Mouse (Mus musculus) heart, embryonic 12.5 days (tissue): Measurements from ENCODE around the gene Spaar. TPM values are rescaled to one million over a fixed set of nuclear protein-coding genes. Genes with fewer than 3 reads are reported as not detected.
A peak's percentile ranks its signal among the peaks of the same experiment; 100 is the strongest.

Experiments
- ATAC-seq: fragments of 200-750 bp; cut with Nextera tagmentation; 2 replicates; pipeline ENCODE4 v1.8.0; 2017; ENCODE audit warnings: moderate TSS enrichment, moderate library complexity; ENCODE audit not compliant: insufficient number of reproducible peaks, low FRiP score
- H3K27ac ChIP-seq: fragments of 300-500 bp; sonication (generic); 2 replicates; pipeline ENCODE4 v1.5.1; 2016; ENCODE audit warnings: mild to moderate bottlenecking, moderate library complexity; ENCODE audit not compliant: poor library complexity, severe bottlenecking
- H3K27me3 ChIP-seq: fragments of 300-500 bp; sonication (generic); replicated peaks from 2 replicates; pipeline ENCODE4 v1.6.1; 2016; ENCODE audit warnings: mild to moderate bottlenecking, moderate library complexity
- H3K36me3 ChIP-seq: fragments of 300-500 bp; sonication (generic); 2 replicates; pipeline ENCODE4 v1.6.1; 2016; ENCODE audit warnings: mild to moderate bottlenecking, moderate library complexity
- H3K4me1 ChIP-seq: fragments of 300-500 bp; sonication (generic); replicated peaks from 2 replicates; pipeline ENCODE4 v1.6.1; 2016; ENCODE audit warnings: mild to moderate bottlenecking
- H3K4me2 ChIP-seq: fragments of 300-500 bp; sonication (generic); 2 replicates; pipeline ENCODE4 v1.6.1; 2016; ENCODE audit warnings: mild to moderate bottlenecking, moderate library complexity
- H3K4me3 ChIP-seq: fragments of 300-500 bp; sonication (generic); 2 replicates; pipeline ENCODE4 v1.5.1; 2016; ENCODE audit warnings: mild to moderate bottlenecking
- H3K9ac ChIP-seq: fragments of 300-500 bp; sonication (generic); 2 replicates; pipeline ENCODE4 v1.6.1; 2016; ENCODE audit warnings: mild to moderate bottlenecking, moderate library complexity
- H3K9me3 ChIP-seq: fragments of 300-500 bp; sonication (generic); replicated peaks from 2 replicates; pipeline ENCODE4 v1.6.1; 2016; ENCODE audit warnings: mild to moderate bottlenecking, moderate library complexity
- WGBS: fragments of 180-500 bp; shearing (Covaris S2); methylation state at CpG from one replicate; pipeline ENCODE4 v1.1.7; 2016; 5-methylcytosine and 5-hydroxymethylcytosine counted together
- polyA plus RNA-seq: library from polyadenylated mRNA; unstranded; fragments of >200 nt; fragmentation: Nextera tagmentation; extraction: Ambion mirVana; gene quantifications from 2 replicates; pipeline ENCODE4 v1.2.1, GENCODE M21; 2016

The Spaar gene
- 0.15 and 0.35 TPM in 2 replicates for polyA plus RNA-seq

DNA sequence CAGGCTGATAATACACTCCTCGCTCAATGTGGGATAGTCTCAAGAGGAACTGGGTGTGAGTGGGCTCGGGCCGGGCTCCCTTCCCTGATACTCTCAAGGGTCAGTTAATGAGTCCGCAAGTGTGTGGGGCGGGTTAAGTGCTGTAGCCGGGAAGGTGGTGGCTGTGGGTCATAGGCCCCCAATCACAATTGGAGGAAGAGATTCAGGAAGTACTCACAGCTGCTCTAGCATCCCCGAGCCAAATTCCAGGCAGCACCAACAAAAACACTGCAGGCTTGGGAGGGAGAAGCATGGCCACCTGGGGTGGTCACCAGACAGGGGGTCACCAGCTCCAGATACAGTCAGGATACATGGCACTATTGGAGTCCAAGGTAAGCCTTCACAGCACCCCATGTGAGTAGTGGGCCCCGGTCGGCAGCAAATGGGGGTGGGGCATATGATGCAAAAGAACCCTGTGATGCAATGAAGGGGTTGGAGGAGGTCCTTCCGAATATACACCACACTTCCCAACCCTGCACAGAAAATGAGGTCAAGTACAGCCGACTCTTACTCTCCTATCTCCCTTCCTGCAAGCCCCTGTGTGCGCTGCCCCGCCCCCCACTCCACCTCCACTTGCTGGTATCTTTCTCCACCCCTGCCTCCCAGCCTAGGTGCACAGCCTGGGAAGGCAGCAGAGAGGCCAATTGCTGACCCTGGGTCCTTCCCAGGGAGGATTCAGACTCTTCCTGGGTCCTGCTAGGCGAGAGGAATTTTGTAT lies at the start of gene Spaar:
Gene Spaar (plus strand): TSS at position 241 of the 757 bp plus-strand sequence.
- Histone ChIP-seq H3K4me3 (no peak within 1 kb of the TSS), H3K27me3 (no peaks in the 10 kb centered on the region), H3K4me1 (peaks cover 76% of the 10 kb centered on the region), H3K27ac (peak within 1 kb of the TSS; percentile 90), H3K4me2 (peak within 1 kb of the TSS; percentile 30), H3K36me3 (no peaks in the 10 kb centered on the region), H3K9ac (0 out of 2 replicates have a peak within 1 kb of the TSS, but pooled peaks have one; percentile 25), H3K9me3 (no peaks in the 10 kb centered on the region)
- WGBS: 30% methylated on average over 14 of the region's 14 CpGs
- 0 out of 2 replicates have a peak, but pooled peaks have one; percentile 20 for ATAC-seq

DNA sequence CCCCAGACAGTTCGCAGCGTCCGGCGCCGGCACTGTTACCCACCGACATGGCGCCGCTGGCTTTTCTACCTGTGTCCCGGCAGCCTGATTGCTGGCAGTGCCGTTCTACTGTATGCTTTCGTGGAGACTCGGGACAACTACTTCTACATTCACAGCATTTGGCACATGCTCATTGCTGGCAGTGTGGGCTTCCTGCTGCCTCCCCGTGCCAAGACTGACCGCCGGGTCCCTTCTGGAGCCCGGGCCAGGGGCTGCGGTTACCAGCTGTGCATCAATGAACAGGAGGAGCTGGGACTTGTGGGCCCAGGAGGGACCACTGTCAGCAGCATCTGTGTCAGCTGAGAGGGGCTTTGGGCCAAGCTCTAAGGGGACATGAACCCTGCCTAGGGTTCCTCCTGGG lies 39.8 kb upstream of the Spaar start:
- H3K4me3 ChIP-seq: no peak overlapping the region
- H3K9ac ChIP-seq: no peak overlapping the region
- H3K27ac ChIP-seq: no peak overlapping the region
- no peak for ATAC-seq
- H3K4me1 ChIP-seq: peaks cover 27% of the 10 kb centered on the region
- peaks cover 19% of the 10 kb centered on the region for H3K36me3 ChIP-seq
- no peaks in the 10 kb centered on the region for H3K9me3 ChIP-seq
- no peaks in the 10 kb centered on the region for H3K27me3 ChIP-seq
- 90% methylated on average over 17 of the region's 17 CpGs for WGBS
- H3K4me2 ChIP-seq: no peak overlapping the region

DNA sequence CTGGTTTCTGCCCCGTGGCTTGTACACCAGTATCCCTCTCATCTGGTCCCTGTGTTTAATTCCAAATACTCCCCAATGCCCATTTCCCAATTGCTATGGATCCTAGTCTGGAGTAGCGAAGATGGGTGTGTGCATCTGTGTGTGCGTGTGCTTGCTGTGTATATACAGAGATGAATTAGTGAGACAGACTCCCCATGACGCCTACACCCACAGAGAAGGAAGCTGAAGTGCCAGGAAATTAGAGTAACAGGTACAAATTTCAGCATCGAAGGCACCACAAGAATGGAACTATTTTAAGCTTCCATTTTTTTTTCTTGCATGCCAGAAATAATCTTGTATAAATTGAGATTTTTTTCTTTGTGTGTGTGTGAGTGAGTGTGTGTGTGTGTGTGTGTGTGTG lies 38.8 kb upstream of the Spaar start:
- no peak overlapping the region for H3K27ac ChIP-seq
- H3K36me3 ChIP-seq: peaks cover 9% of the 10 kb centered on the region
- no peak overlapping the region for H3K4me2 ChIP-seq
- 65% methylated on average over 5 of the region's 5 CpGs for WGBS
- H3K4me1 ChIP-seq: peaks cover 35% of the 10 kb centered on the region
- H3K9me3 ChIP-seq: no peaks in the 10 kb centered on the region
- H3K4me3 ChIP-seq: no peak overlapping the region
- no peak for ATAC-seq
- no peak overlapping the region for H3K9ac ChIP-seq
- no peaks in the 10 kb centered on the region for H3K27me3 ChIP-seq

DNA sequence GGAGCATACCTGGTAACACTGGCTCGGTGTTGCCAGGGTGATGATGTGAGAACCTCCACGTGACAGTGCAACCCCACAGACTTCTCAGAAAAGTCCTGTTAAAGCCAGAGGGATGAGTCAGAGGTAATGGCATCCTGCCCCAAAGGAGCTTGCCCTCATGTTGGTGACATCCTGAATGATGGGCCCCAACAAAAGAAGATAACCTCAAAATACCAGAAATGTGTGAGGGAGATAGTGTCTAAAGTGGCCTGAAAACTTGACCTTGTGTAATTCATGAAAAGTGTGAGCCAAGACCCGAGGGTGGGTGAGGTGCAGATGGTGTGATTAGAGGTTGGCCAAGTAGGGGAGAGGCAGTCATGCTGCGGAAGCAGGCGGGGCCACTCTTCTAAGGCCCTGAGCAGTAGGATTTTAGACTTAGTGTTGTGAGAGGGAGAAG lies 36.0 kb upstream of the Spaar start:
- Histone ChIP-seq H3K4me2 (no peak overlapping the region), H3K27ac (peak overlapping the region; percentile 30), H3K36me3 (peaks cover 6% of the 10 kb centered on the region), H3K9me3 (no peaks in the 10 kb centered on the region), H3K9ac (no peak overlapping the region), H3K4me1 (peaks cover 35% of the 10 kb centered on the region), H3K27me3 (peaks cover 18% of the 10 kb centered on the region; the same call in 1 of the 2 replicates), H3K4me3 (no peak overlapping the region)
- ATAC-seq: peak; percentile 24; the same call in 1 of the 2 replicates
- WGBS: 47% methylated on average over 5 of the region's 5 CpGs

DNA sequence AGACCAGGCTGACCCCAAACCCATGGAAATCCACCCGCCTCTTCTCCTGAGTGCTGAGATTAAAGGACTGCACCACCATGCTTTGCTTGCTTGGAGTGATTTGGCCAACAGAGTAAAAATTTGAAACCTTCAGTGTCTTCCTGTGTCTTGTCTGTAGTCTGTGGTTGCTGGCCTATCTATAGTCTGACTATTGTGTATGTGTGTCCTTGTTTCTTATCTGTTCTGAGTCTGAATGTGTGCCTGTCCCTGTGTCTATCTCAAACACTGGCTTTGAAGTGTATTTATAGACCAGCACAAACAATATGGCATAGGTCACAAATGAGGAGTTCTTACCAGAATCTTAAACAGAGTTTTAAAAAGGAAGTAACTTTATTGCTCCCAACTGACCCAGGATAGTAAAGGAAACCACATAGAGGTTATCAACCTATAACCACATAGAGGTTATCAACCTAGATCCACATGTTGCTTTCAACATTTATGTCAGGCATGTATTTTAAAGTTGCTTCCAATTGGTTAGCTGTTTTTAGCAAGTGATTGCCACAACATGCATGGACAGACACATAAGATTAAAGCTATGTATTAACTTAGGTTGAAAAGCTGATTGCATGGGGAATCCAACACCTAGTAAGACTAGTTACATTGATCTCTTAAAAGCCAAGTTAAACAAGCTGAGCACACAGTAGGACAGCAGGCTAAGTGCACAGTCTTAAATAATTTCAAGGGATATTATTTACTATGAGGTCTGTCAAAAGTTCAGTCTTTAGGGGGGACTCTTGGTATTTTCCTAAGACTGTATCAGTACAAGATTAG lies 35.2 kb upstream of the Spaar start:
- no peak for ATAC-seq
- Histone ChIP-seq H3K9ac (no peak overlapping the region), H3K4me3 (no peak overlapping the region), H3K4me1 (peaks cover 35% of the 10 kb centered on the region), H3K4me2 (no peak overlapping the region), H3K27ac (no peak overlapping the region), H3K27me3 (peaks cover 18% of the 10 kb centered on the region; the same call in 1 of the 2 replicates), H3K36me3 (peaks cover 6% of the 10 kb centered on the region), H3K9me3 (no peaks in the 10 kb centered on the region)
- 75% methylated on average over 1 of the region's 1 CpGs for WGBS

DNA sequence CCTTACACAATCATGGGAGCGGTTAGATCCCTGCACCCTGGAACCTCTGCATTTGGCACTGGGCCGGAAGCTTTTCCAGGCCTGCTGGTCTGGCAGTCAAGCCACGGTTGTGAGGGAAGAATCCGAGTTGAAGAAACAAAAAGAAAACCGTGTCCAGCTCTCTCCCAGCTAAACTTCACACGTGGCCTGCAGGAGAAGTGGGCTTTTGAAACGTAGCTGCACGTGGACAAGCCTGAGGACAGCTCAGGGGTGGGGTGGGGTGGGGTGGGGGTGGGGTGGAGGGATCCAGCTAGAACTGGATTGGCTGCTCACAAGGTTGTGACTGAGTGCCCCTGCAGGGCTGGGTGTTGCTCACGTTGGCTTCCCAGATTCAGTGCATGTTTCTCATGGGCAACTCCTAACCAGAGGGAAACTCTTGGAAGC lies 34.6 kb upstream of the Spaar start:
- H3K9ac ChIP-seq: no peak overlapping the region
- no peaks in the 10 kb centered on the region for H3K36me3 ChIP-seq
- 19% methylated on average over 9 of the region's 9 CpGs for WGBS
- peaks cover 35% of the 10 kb centered on the region for H3K4me1 ChIP-seq
- 0 out of 2 replicates have a peak, but pooled peaks have one; percentile 50 for ATAC-seq
- no peaks in the 10 kb centered on the region for H3K9me3 ChIP-seq
- H3K27me3 ChIP-seq: peaks cover 18% of the 10 kb centered on the region; the same call in 1 of the 2 replicates
- no peak overlapping the region for H3K4me2 ChIP-seq
- H3K4me3 ChIP-seq: no peak overlapping the region
- no peak overlapping the region for H3K27ac ChIP-seq

DNA sequence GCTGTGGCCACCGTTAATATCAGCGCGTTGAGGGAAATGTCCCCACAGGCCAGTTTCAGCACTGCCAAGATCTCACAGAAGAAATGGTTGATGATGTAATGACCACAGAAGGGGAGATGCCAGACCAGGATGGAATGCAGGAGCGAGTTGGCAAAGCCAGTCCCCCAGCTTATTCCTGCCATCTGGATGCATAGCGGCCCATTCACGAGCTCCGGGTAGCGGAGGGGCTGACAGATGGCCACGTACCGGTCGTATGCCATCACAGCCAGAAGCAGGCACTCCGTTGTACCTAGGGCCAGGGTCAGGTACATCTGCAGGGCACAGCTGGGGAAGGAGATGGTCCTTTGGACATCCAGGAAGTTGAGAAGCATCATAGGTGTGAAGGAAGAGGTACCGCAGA lies 33.3 kb upstream of the Spaar start:
- Histone ChIP-seq H3K36me3 (no peaks in the 10 kb centered on the region), H3K27ac (no peak overlapping the region), H3K9ac (no peak overlapping the region), H3K27me3 (peaks cover 18% of the 10 kb centered on the region; the same call in 1 of the 2 replicates), H3K4me2 (no peak overlapping the region), H3K4me3 (no peak overlapping the region), H3K4me1 (peaks cover 30% of the 10 kb centered on the region), H3K9me3 (no peaks in the 10 kb centered on the region)
- ATAC-seq: no peak
- WGBS: 90% methylated on average over 13 of the region's 13 CpGs

DNA sequence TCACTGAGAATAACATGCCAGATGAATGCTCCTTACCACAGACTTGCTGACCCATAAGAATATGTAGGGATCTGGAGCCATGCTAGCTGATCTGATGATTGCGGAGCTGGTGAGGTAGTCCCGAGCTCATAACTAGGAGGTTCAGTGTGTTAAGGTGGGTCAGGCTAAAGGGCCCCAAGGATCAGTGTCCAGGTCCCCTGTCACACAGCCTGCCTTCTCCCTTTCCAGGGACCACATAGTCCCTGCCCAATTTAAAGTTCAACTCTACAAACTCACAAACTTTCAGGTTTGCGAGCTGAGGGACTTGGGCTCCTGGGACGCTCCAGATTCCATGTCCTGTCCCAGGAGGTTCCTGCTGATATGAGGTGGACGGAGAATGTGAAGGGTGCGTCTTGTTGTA lies 29.1 kb upstream of the Spaar start, which contains the start of gene Olfr70:
Gene Olfr70 (minus strand): TSS at position 101 of the 400 bp plus-strand sequence.
- no peaks in the 10 kb centered on the region for H3K36me3 ChIP-seq

DNA sequence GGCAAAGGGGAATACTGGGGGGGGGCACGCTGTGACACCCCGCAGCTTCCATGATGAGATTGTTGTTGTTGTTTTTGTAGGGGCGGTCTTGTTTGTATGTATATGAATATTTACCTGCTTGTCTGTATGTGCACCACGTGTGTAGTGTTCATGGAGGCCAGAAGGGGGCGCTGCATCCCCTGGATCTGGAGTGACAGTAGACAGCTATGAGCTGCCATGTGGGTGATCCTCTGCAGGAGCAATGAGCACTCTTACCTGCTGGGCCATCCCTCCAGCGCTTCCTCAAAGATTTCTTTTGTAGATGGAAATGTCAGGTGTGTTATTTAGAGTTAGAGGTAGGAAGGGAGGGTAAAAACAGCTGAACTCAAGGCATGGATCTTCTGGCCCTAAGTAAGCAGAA lies 26.4 kb upstream of the Spaar start:
- Histone ChIP-seq H3K27ac (no peak overlapping the region), H3K4me3 (no peak overlapping the region), H3K27me3 (0 out of 2 replicates have a peak, but pooled peaks cover 9% of the 10 kb centered on the region), H3K4me2 (no peak overlapping the region), H3K9ac (no peak overlapping the region), H3K36me3 (no peaks in the 10 kb centered on the region), H3K4me1 (peaks cover 4% of the 10 kb centered on the region; the same call in 1 of the 2 replicates), H3K9me3 (no peaks in the 10 kb centered on the region)
- 77% methylated on average over 6 of the region's 6 CpGs for WGBS
- ATAC-seq: no peak

More for the DNA sequence above, 29.1 kb upstream of the Spaar start, which contains the start of gene Olfr70:
- H3K4me2 ChIP-seq: no peak within 1 kb of the TSS
- ATAC-seq: no peak
- peaks cover 20% of the 10 kb centered on the region; the same call in 1 of the 2 replicates for H3K27me3 ChIP-seq
- H3K4me1 ChIP-seq: peaks cover 6% of the 10 kb centered on the region
- no peak within 1 kb of the TSS for H3K9ac ChIP-seq
- no peak within 1 kb of the TSS for H3K27ac ChIP-seq
- H3K4me3 ChIP-seq: no peak within 1 kb of the TSS
- 77% methylated on average over 6 of the region's 6 CpGs for WGBS
- no peaks in the 10 kb centered on the region for H3K9me3 ChIP-seq

DNA sequence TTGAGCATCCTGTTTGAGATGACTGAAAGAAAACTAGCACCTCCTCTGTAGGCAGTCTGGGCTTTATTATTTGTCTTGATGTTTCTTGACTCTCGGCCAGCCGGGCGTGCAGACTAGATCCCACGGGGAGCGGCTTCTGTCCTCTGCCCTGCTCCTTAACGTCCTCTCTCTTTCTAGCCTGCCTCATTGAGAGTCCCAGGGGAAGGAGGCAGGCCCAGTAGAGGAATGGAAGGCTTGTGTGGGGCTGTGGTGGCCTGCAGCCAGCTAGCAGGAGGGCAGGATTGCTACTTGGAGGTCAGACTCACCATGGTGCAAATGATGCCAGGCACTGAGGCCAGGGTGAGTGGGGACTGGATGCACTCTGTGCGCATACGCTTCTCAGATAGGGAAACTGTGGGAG lies 26.0 kb upstream of the Spaar start:
- Histone ChIP-seq H3K4me3 (no peak overlapping the region), H3K4me1 (peaks cover 4% of the 10 kb centered on the region; the same call in 1 of the 2 replicates), H3K4me2 (no peak overlapping the region), H3K9me3 (no peaks in the 10 kb centered on the region), H3K27ac (no peak overlapping the region), H3K36me3 (no peaks in the 10 kb centered on the region), H3K9ac (0 out of 2 replicates have a peak overlapping the region, but pooled peaks have one; percentile 14), H3K27me3 (0 out of 2 replicates have a peak, but pooled peaks cover 11% of the 10 kb centered on the region)
- 81% methylated on average over 8 of the region's 8 CpGs for WGBS
- ATAC-seq: no peak

DNA sequence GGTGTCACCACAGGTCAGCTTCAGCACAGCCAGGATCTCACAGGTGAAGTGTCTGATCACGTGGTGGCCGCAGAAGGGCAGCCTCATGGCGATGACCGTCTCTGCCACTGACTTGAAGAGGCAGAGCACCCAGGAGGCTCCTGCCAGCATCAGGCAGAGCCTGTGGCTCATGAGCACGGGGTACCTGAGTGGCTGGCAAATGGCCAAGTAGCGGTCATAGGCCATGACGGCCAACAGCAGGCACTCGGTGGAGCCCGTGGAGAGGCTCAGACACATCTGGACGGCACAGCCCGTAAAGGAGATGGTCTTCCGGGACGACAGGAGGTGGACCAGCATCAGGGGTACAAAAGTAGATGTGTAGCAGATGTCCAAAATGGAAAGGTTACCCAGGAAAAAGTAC lies 23.8 kb upstream of the Spaar start:
- peaks cover 11% of the 10 kb centered on the region; the same call in 1 of the 2 replicates for H3K27me3 ChIP-seq
- no peaks in the 10 kb centered on the region for H3K9me3 ChIP-seq
- H3K27ac ChIP-seq: no peak overlapping the region
- no peak for ATAC-seq
- 77% methylated on average over 13 of the region's 13 CpGs for whole genome bisulfite sequencing
- H3K4me3 ChIP-seq: no peak overlapping the region
- no peak overlapping the region for H3K4me2 ChIP-seq
- H3K4me1 ChIP-seq: peaks cover 4% of the 10 kb centered on the region; the same call in 1 of the 2 replicates
- H3K36me3 ChIP-seq: no peaks in the 10 kb centered on the region
- no peak overlapping the region for H3K9ac ChIP-seq
